In genomic region chr15:81802001-81802890, GRCm38 (mm10) we compare ENCODE assay signal across 8 mouse cellular contexts. TPM values are rescaled to one million over a fixed set of nuclear protein-coding genes. Genes with fewer than 3 reads are reported as not detected.
A peak's percentile ranks its signal among the peaks of the same experiment; 100 is the strongest.
DNase-seq lines count a peak whose midpoint lies in the region; ATAC-seq lines count a peak whose summit lies in the region.

Gene Tef (plus strand): TSS chr15:81802421.

- peak within 1 kb of the TSS; percentile 95 for H3K27ac ChIP-seq in lung, embryonic 16.5 days (ENCODE audit: low read length)

- WGBS in lung, embryonic 16.5 days = 14% methylated on average over 19 of the region's 19 CpGs

- H3K9ac ChIP-seq in lung, embryonic 16.5 days (ENCODE audit: low read length) = peak within 1 kb of the TSS; percentile 67

- no peaks in the 10 kb centered on the region for H3K36me3 ChIP-seq in lung, embryonic 16.5 days (ENCODE audit: control insufficient read depth, insufficient read depth, low read length)

- ATAC-seq in hematopoietic stem cell, adult 5-6 weeks (replicated peaks in 1 of 2; ENCODE audit: insufficient read depth in 1 of 2, low FRiP score in 2 of 2, low TSS enrichment in 1 of 2, low read depth in 1 of 2, poor library complexity in 2 of 2, severe bottlenecking in 2 of 2) = peak; percentile 90 to 92
- peak; percentile 98 for ATAC-seq in lung, embryonic 16.5 days (ENCODE audit: low read depth)

- peak within 1 kb of the TSS; percentile 65 for H3K4me2 ChIP-seq in lung, embryonic 16.5 days (ENCODE audit: low read depth, low read length)

- peaks cover 50% of the 10 kb centered on the region for H3K4me1 ChIP-seq in lung, embryonic 16.5 days (replicated peaks; ENCODE audit: control insufficient read depth, insufficient read depth, low read length)

- H3K4me3 ChIP-seq in lung, embryonic 16.5 days (ENCODE audit: low read length) = peak within 1 kb of the TSS; percentile 52

- DNase-seq in MEL-GATA-1-ER (ENCODE audit: extremely low read depth, low read depth) = peak; percentile 98
- peak; percentile 99 for DNase-seq in cerebellum, adult 8-10 months
- peak; percentile 85 for DNase-seq in forelimb bud, embryonic 11.5 days (ENCODE audit: low read depth, low spot score)
- DNase-seq in layer of hippocampus, adult 9-10 months (ENCODE audit: low spot score) = peak; percentile 95
- peak; percentile 100 for DNase-seq in ovary, postnatal 10 days (ENCODE audit: low spot score)
- peak; percentile 59 to 62 for DNase-seq in thymus, postnatal 10 days (ENCODE audit: low spot score in 2 of 2)

- H3K9me3 ChIP-seq in lung, embryonic 16.5 days (ENCODE audit: control insufficient read depth, low read length) = no peaks in the 10 kb centered on the region

- no peaks in the 10 kb centered on the region for H3K27me3 ChIP-seq in lung, embryonic 16.5 days (ENCODE audit: control insufficient read depth, insufficient read depth, low read depth, low read length)

RNA-seq across cellular contexts. Expression of gene Tef, which starts in this region (rescaled TPM):
- total RNA-seq in hematopoietic stem cell, adult 5-6 weeks (2017) = 18.6 and 28.9 TPM in 2 replicates
- 32.4 and 39.8 TPM in 2 replicates for polyA plus RNA-seq in lung, embryonic 16.5 days (2015; fragmentation: Nextera tagmentation; extraction: Ambion mirVana)

Comparison
In these comparisons a context has a peak if more than half of its experiments do, and no peak if none do; other contexts are left out.
1. Peak in every context shown above with its lines: DNase-seq, ATAC-seq, H3K4me3 ChIP-seq and H3K27ac ChIP-seq.